Mouse (Mus musculus) stomach, embryonic 14.5 days (tissue): Measurements from ENCODE around the gene Kif13a. TPM values are rescaled to one million over a fixed set of nuclear protein-coding genes. Genes with fewer than 3 reads are reported as not detected.

Experiments
- ATAC-seq: fragments of 200-750 bp; cut with Nextera tagmentation; 2 replicates; pipeline ENCODE4 v1.8.0; 2017; ENCODE audit warnings: low read depth, moderate TSS enrichment; ENCODE audit not compliant: insufficient number of reproducible peaks, insufficient read depth, low FRiP score
- H3K27ac ChIP-seq: fragments of 300-500 bp; sonication (generic); 2 replicates; pipeline ENCODE4 v1.5.1; 2014; ENCODE audit warnings: mild to moderate bottlenecking, low read length, moderate library complexity, mixed read lengths
- H3K27me3 ChIP-seq: fragments of 300-500 bp; sonication (generic); 2 replicates; pipeline ENCODE4 v1.6.1; 2014; ENCODE audit warnings: low read length, control low read depth, mixed read lengths; ENCODE audit not compliant: control insufficient read depth, insufficient read depth
- H3K36me3 ChIP-seq: fragments of 300-500 bp; sonication (generic); 2 replicates; pipeline ENCODE4 v1.6.1; 2014; ENCODE audit warnings: mild to moderate bottlenecking, control low read depth, low read length, moderate library complexity, mixed read lengths; ENCODE audit not compliant: control insufficient read depth, insufficient read depth
- H3K4me1 ChIP-seq: fragments of 300-500 bp; sonication (generic); 2 replicates; pipeline ENCODE4 v1.6.1; 2014; ENCODE audit warnings: low read length, control low read depth, mixed read lengths; ENCODE audit not compliant: control insufficient read depth, insufficient read depth
- H3K4me2 ChIP-seq: fragments of 300-500 bp; sonication (generic); replicated peaks from 2 replicates; pipeline ENCODE4 v1.6.1; 2014; ENCODE audit warnings: low read depth, low read length, control low read depth
- H3K4me3 ChIP-seq: fragments of 300-500 bp; sonication (generic); 2 replicates; pipeline ENCODE4 v1.5.1; 2014; ENCODE audit warnings: low read depth, low read length, control low read depth
- H3K9ac ChIP-seq: fragments of 300-500 bp; sonication (generic); replicated peaks from 2 replicates; pipeline ENCODE4 v1.6.1; 2014; ENCODE audit warnings: low read depth, mild to moderate bottlenecking, control low read depth, low read length, moderate library complexity, mixed read lengths
- H3K9me3 ChIP-seq: fragments of 300-500 bp; sonication (generic); 2 replicates; pipeline ENCODE4 v1.6.1; 2016; ENCODE audit warnings: low read depth, low read length, control low read depth; ENCODE audit not compliant: control insufficient read depth
- WGBS: fragments of 180-500 bp; shearing (Covaris S2); extraction: QIAGEN DNeasy Blood & Tissue Kit; methylation state at CpG from one replicate; pipeline ENCODE4 v1.1.7; 2014; 5-methylcytosine and 5-hydroxymethylcytosine counted together
- polyA plus RNA-seq: library from polyadenylated mRNA; unstranded; fragments of >200 nt; fragmentation: Nextera tagmentation; extraction: Ambion mirVana; gene quantifications from 2 replicates; pipeline ENCODE4 v1.2.1, GENCODE M21; 2014

The Kif13a gene
- polyA plus RNA-seq, 1 experiment from 2014 or later, result 14.8 TPM

DNA sequence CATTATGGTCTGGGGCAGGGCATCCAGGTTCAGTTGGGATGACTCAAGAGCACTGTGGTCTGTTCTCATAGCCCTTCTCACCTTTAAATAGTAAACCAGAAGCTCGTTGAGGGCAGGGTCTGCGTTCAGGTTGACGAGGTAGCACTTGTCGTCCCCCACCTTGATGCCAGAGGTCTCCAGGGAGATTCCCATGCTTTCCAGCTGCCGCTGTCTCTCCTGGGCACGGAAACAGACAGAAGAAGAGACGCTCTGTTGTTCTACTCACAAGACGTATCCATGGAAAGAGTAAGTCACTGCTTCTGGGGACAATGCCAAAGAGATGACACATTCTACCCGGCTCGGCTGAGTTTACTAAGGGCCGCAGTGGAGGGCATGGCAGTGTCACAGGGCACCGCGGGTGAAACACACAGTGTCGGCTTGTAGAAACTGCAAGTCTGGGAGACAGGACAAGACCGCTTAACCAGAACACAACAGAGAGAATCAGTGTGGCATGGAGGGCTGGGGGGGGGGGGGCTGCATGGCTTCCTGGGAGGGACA is 117.0 kb downstream of the Kif13a start:
- no peaks in the 10 kb centered on the region for H3K4me1 ChIP-seq
- no peaks in the 10 kb centered on the region for H3K27me3 ChIP-seq
- ATAC-seq, result no peak
- peaks cover 18% of the 10 kb centered on the region for H3K36me3 ChIP-seq
- no peak overlapping the region for H3K4me3 ChIP-seq
- WGBS, result 94% methylated on average over 15 of the region's 15 CpGs
- no peak overlapping the region for H3K27ac ChIP-seq
- H3K9ac ChIP-seq, result no peak overlapping the region
- no peaks in the 10 kb centered on the region for H3K9me3 ChIP-seq
- no peak overlapping the region for H3K4me2 ChIP-seq

DNA sequence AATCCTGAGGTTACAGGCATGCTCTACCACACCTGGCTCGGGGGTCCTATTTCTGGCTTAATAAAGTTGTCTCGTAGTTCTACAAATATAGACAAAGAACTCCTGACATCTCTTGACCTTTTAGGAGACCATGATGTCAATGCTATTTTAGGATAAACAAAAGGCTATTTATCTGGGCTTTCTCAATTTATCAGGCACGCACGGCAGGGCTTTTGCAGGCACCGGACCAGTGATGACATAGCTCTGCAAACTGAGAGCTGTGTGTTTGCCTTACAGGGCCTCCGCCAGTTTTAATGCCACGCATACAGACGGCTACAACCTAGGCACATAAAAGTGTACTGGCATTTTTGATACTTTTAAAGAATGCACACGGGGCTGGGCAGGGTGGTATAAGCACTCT is 118.0 kb downstream of the Kif13a start:
- 47% methylated on average over 9 of the region's 9 CpGs for WGBS
- H3K4me3 ChIP-seq, result no peak overlapping the region
- H3K27me3 ChIP-seq, result no peaks in the 10 kb centered on the region
- H3K36me3 ChIP-seq, result peaks cover 18% of the 10 kb centered on the region
- no peak overlapping the region for H3K27ac ChIP-seq
- ATAC-seq, result no peak
- H3K9ac ChIP-seq, result no peak overlapping the region
- no peaks in the 10 kb centered on the region for H3K9me3 ChIP-seq
- H3K4me1 ChIP-seq, result no peaks in the 10 kb centered on the region
- H3K4me2 ChIP-seq, result no peak overlapping the region

DNA sequence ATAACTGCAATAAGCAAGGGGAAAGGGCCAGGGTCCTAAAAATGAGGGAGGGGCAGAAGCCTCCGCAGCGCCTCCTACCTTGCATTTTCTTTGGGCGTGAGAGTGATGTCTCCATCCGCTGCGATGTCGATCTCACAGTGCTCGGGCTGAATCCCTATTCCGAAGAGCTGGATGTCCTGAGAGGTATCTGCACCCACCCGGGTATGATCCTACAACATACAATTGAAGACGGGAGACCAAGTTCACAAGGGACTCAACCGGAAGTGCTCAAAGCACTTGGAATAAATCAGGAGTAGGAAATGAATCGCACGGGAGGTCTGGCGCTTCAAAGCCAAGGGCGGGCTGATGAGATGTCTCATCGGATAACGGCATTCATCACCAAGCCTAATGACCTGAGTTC is 119.1 kb downstream of the Kif13a start:
- Histone ChIP-seq H3K36me3 (peaks cover 18% of the 10 kb centered on the region), H3K27ac (no peak overlapping the region), H3K4me3 (no peak overlapping the region), H3K4me1 (no peaks in the 10 kb centered on the region), H3K9me3 (no peaks in the 10 kb centered on the region), H3K27me3 (no peaks in the 10 kb centered on the region), H3K9ac (no peak overlapping the region), H3K4me2 (no peak overlapping the region)
- 95% methylated on average over 17 of the region's 17 CpGs for WGBS
- ATAC-seq, result no peak

DNA sequence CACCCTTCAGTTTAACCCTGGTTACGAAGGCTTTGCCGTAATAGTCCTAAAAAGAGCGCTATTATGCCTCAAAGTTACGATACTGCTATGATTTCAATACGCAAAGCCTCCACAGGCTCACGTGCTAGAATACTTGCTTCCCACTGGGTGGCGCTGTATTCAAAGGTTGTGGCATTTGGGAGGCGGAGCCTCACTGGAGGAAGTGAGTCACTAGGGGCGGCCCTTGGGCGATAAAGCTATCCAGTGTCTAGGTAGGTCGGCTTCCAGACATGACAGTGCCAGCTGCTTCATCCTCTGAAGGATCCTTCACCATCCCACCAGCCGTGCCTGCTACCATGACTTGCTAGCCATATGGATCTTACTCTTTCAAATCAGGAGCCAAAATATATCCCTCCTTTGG is 119.6 kb downstream of the Kif13a start:
- WGBS, result 86% methylated on average over 12 of the region's 12 CpGs
- Histone ChIP-seq H3K36me3 (peaks cover 17% of the 10 kb centered on the region), H3K4me1 (no peaks in the 10 kb centered on the region)

DNA sequence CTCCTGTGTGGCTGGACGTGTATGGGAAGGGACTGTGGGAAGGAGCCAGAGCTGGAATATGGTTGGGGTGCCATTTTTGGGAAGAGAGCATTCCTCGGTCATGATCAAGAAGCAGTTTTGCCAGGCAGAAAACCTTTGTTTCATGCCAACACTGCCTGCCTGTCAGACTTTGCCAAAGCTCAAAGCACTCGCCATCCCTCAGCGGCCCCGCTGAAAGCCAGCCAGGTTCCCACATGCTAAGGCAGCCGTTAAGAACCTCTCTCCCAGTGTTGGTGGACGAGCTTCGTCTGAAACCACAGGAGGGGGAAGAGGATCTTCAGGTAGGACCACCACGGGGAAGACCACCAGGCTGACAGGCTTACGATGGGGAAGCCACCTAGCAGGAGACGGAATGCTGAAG is 121.8 kb downstream of the Kif13a start:
- 91% methylated on average over 11 of the region's 11 CpGs for WGBS
- Histone ChIP-seq H3K4me1 (no peaks in the 10 kb centered on the region), H3K27me3 (no peaks in the 10 kb centered on the region), H3K4me2 (no peak overlapping the region), H3K9me3 (no peaks in the 10 kb centered on the region), H3K9ac (no peak overlapping the region), H3K27ac (no peak overlapping the region), H3K36me3 (peaks cover 14% of the 10 kb centered on the region; the same call in 1 of the 2 replicates), H3K4me3 (no peak overlapping the region)
- no peak for ATAC-seq

More for the DNA sequence above, 119.6 kb downstream of the Kif13a start:
- H3K4me3 ChIP-seq, result no peak overlapping the region
- ATAC-seq, result no peak
- H3K27ac ChIP-seq, result no peak overlapping the region
- no peaks in the 10 kb centered on the region for H3K27me3 ChIP-seq
- H3K9ac ChIP-seq, result no peak overlapping the region
- H3K4me2 ChIP-seq, result no peak overlapping the region
- H3K9me3 ChIP-seq, result no peaks in the 10 kb centered on the region

DNA sequence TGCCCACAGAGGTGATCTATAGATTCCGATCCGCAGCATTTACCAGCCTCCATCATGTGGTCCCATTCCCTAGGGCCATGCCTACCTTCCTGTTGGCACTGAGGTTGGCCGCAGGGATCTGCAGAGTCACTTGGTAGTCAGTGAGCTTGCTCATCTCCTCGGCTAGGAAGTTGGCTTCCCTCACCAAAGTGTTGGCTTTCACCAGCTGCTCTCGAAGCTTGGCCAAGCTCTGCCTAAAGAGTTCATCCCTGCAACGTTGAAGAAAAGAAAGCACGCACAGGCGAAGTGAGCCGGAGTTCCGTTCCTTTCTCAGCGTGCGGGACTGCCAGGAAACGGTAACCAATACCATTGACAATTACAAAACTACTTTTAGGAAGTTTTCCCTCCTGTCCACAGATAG is 128.5 kb downstream of the Kif13a start:
- Histone ChIP-seq H3K36me3 (peaks cover 2% of the 10 kb centered on the region; the same call in 1 of the 2 replicates), H3K4me1 (no peaks in the 10 kb centered on the region), H3K9me3 (no peaks in the 10 kb centered on the region), H3K27me3 (no peaks in the 10 kb centered on the region), H3K4me2 (no peak overlapping the region), H3K27ac (no peak overlapping the region), H3K4me3 (no peak overlapping the region), H3K9ac (no peak overlapping the region)
- WGBS, result 95% methylated on average over 13 of the region's 13 CpGs
- no peak for ATAC-seq

DNA sequence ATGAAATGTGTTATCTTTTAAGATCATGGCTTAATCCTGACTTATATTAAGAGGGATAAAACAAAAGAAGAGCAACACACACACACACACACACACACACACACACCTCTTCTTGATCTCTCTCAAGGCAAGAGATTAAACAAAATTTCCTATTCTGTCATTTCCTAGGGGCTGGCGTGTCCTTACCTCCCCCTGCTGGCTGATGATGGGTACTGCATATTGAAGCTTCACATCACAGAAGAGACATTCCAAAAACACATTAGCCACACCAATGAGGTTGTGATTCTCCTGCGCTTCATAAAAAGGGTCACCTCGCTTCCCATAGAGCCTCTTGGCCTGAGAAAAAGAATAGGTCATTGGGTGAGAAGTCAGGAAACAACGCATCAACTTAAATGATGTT is 131.5 kb downstream of the Kif13a start:
- peaks cover 7% of the 10 kb centered on the region; the same call in 1 of the 2 replicates for H3K36me3 ChIP-seq
- no peaks in the 10 kb centered on the region for H3K9me3 ChIP-seq
- no peaks in the 10 kb centered on the region for H3K4me1 ChIP-seq
- 39% methylated on average over 4 of the region's 4 CpGs for WGBS
- H3K27me3 ChIP-seq, result no peaks in the 10 kb centered on the region
- no peak for ATAC-seq
- no peak overlapping the region for H3K4me3 ChIP-seq
- H3K9ac ChIP-seq, result no peak overlapping the region
- H3K4me2 ChIP-seq, result no peak overlapping the region
- no peak overlapping the region for H3K27ac ChIP-seq

DNA sequence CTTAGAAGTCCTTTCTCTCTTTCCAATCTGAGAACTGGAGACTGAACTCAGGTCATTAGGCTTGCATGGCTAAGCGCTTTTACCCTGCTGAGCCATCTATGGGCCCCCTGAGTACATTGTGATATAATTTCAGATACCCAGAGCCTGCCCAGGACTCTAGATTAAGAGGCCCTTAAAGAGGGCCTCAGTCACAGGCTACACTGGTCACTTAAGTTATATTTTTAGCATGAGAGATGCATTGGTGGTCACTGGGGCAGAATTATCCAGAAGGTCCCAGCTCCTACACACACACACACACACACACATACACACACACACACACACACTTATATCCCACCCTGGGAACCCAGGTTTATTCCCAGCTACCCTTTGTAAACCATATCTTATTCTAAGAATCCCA is 133.3 kb downstream of the Kif13a start:
- H3K4me2 ChIP-seq, result no peak overlapping the region
- no peaks in the 10 kb centered on the region for H3K4me1 ChIP-seq
- 85% methylated on average over 1 of the region's 1 CpGs for WGBS
- H3K4me3 ChIP-seq, result no peak overlapping the region
- H3K9me3 ChIP-seq, result no peaks in the 10 kb centered on the region
- H3K27ac ChIP-seq, result no peak overlapping the region
- ATAC-seq, result no peak
- no peaks in the 10 kb centered on the region for H3K27me3 ChIP-seq
- peaks cover 11% of the 10 kb centered on the region; the same call in 1 of the 2 replicates for H3K36me3 ChIP-seq
- no peak overlapping the region for H3K9ac ChIP-seq

DNA sequence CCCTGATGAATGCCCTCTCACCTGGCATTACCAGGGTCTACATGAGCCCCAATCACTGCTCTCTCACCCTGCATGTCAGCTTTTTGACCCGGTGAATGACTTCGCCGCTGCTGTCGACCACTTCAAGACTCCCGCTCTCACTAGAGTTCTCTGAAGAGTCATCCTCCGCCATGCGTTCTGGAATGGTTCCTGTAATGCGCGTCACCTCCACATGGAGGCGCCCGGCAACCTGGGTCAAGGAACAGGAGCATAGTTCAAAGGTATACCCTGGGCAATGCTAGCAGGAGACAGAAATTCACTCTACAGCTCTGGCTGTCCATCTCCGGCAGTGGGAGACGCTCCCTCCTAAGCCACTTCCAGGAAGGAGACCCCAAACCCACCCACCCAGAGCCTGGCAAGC is 135.8 kb downstream of the Kif13a start:
- ATAC-seq, result no peak
- no peak overlapping the region for H3K9ac ChIP-seq
- no peak overlapping the region for H3K4me3 ChIP-seq
- H3K4me1 ChIP-seq, result no peaks in the 10 kb centered on the region
- no peak overlapping the region for H3K4me2 ChIP-seq
- no peak overlapping the region for H3K27ac ChIP-seq
- 81% methylated on average over 13 of the region's 13 CpGs for WGBS
- peaks cover 13% of the 10 kb centered on the region; the same call in 1 of the 2 replicates for H3K36me3 ChIP-seq
- H3K27me3 ChIP-seq, result no peaks in the 10 kb centered on the region
- no peaks in the 10 kb centered on the region for H3K9me3 ChIP-seq
